Mouse (Mus musculus) thymus, adult 2 months (tissue): ENCODE measurements around the gene Tyw5. TPM values are rescaled to one million over a fixed set of nuclear protein-coding genes. Genes with fewer than 3 reads are reported as not detected.

Experiments
- DNase-seq: peaks from one replicate; pipeline ENCODE4 v3.0.0; 2021
- H3K27ac ChIP-seq: fragments of 200-500 bp; 2 replicates; pipeline ENCODE4 v1.5.1; 2012; ENCODE audit warnings: low read length, control low read depth; ENCODE audit not compliant: control insufficient read depth, insufficient read depth
- H3K27me3 ChIP-seq: fragments of 200-500 bp; 2 replicates; pipeline ENCODE4 v1.6.1; 2012; ENCODE audit warnings: mild to moderate bottlenecking, low read length, moderate library complexity, mixed read lengths; ENCODE audit not compliant: control insufficient read depth, insufficient read depth
- H3K36me3 ChIP-seq: fragments of 200-500 bp; 2 replicates; pipeline ENCODE4 v1.6.1; 2012; ENCODE audit warnings: mild to moderate bottlenecking, low read length, moderate library complexity; ENCODE audit not compliant: control insufficient read depth, insufficient read depth
- H3K4me1 ChIP-seq: fragments of 200-500 bp; replicated peaks from 2 replicates; pipeline ENCODE4 v1.6.1; 2012; ENCODE audit warnings: low read length; ENCODE audit not compliant: control insufficient read depth, insufficient read depth
- H3K4me3 ChIP-seq: fragments of 200-500 bp; 2 replicates; pipeline ENCODE4 v1.5.1; 2012; ENCODE audit warnings: mild to moderate bottlenecking, low read length, control low read depth, moderate library complexity; ENCODE audit not compliant: control insufficient read depth, insufficient read depth
- CTCF ChIP-seq: fragments of 200-500 bp; IDR thresholded peaks from 2 replicates; pipeline ENCODE4 v1.5.1; 2012; ENCODE audit warnings: mild to moderate bottlenecking, control low read depth, low read length, moderate library complexity, borderline replicate concordance; ENCODE audit not compliant: control insufficient read depth, poor library complexity, insufficient read depth; ENCODE audit errors: extremely low read depth
- POLR2A ChIP-seq: fragments of 200-500 bp; IDR thresholded peaks from 2 replicates; pipeline ENCODE4 v1.6.1; 2012; ENCODE audit warnings: mild to moderate bottlenecking, low read length, control low read depth, moderate library complexity; ENCODE audit not compliant: control insufficient read depth, poor library complexity, insufficient read depth; ENCODE audit errors: extremely low read depth
- WGBS: fragments of 180-500 bp; shearing (Covaris S2); methylation state at CpG from one replicate; pipeline ENCODE4 v1.1.7; 2018; 5-methylcytosine and 5-hydroxymethylcytosine counted together
- polyA plus RNA-seq: library from polyadenylated mRNA; depleted of rRNA; stranded (reverse); fragments of >200 nt; gene quantifications from 2 replicates; pipeline ENCODE4 v1.2.3, GENCODE M21; 2012

Gene Tyw5
- polyA plus RNA-seq, 1 experiment: 8.5 TPM

GRCm38 (mm10) chr1:57433141-57433540 is 26.2 kb upstream of the Tyw5 start:
- Histone ChIP-seq H3K27me3 (no peaks in the 10 kb centered on the region), H3K4me1 (peaks cover 2% of the 10 kb centered on the region; the same call in 1 of the 2 replicates), H3K27ac (no peak overlapping the region), H3K4me3 (no peak overlapping the region), H3K36me3 (no peaks in the 10 kb centered on the region)
- TF ChIP-seq CTCF (no peak), POLR2A (no peak)
- WGBS: 94% methylated on average over 7 of the region's 7 CpGs
- no peak for DNase-seq

DNA sequence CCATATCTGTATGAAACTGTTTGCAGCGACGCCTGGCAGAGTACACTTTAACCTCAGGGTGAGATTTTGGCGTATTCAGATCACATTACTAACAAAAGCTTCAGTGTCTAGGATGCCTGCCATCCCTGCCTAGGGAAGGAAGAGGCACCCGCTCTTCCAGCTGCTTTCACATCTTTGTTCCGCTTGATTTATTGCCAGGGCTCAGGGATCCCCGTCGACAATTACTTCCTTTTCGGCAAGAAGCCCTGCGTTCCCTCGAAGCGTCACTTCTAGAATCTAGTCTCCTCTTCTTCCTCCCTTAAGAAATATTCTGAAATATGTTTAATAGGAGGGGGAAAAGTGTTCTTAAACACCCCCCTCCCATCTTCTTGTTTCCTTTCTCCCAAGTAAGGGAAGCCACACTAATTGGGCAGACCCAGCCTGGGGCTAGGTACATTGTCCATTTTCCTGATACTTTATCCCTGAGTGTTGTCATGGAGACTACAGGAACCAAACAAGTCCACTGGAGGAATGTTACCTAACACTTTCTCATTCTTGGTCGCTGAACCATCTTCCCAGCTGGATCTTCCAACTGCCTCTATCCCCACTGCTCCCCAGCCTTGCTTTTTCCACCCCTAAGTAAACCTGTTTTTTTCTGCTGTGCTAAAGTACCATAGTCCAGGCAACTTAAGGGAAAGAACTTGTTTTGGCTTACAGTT is 23.0 kb upstream of the Tyw5 start:
- Histone ChIP-seq H3K27me3 (no peaks in the 10 kb centered on the region), H3K4me1 (no peaks in the 10 kb centered on the region), H3K4me3 (no peak overlapping the region), H3K36me3 (no peaks in the 10 kb centered on the region), H3K27ac (no peak overlapping the region)
- TF ChIP-seq POLR2A (no peak), CTCF (no peak)
- no peak for DNase-seq
- 9% methylated on average over 12 of the region's 12 CpGs for WGBS

- no peaks in the 10 kb centered on the region for H3K36me3 ChIP-seq
- no peak overlapping the region for H3K4me3 ChIP-seq
- H3K27ac ChIP-seq: no peak overlapping the region
- DNase-seq: peak; percentile 87
- H3K27me3 ChIP-seq: no peaks in the 10 kb centered on the region
- TF ChIP-seq CTCF: no peak
- TF ChIP-seq POLR2A: no peak
- no peaks in the 10 kb centered on the region for H3K4me1 ChIP-seq
- 56% methylated on average over 16 of the region's 16 CpGs for WGBS
Observed at GRCm38 (mm10) chr1:57428368-57429308, 21.7 kb upstream of the Tyw5 start.

GRCm38 (mm10) chr1:57423696-57424095 is 16.8 kb upstream of the Tyw5 start:
- H3K27me3 ChIP-seq: no peaks in the 10 kb centered on the region
- no peak overlapping the region for H3K4me3 ChIP-seq
- 10% methylated on average over 1 of the region's 1 CpGs for WGBS
- no peaks in the 10 kb centered on the region for H3K4me1 ChIP-seq
- no peak overlapping the region for H3K27ac ChIP-seq
- no peaks in the 10 kb centered on the region for H3K36me3 ChIP-seq
- no peak for TF ChIP-seq POLR2A
- DNase-seq: no peak

- Histone ChIP-seq H3K36me3 (peaks cover 33% of the 10 kb centered on the region), H3K27ac (no peak overlapping the region), H3K4me3 (no peak overlapping the region), H3K4me1 (no peaks in the 10 kb centered on the region), H3K27me3 (no peaks in the 10 kb centered on the region)
- WGBS: 88% methylated on average over 2 of the region's 2 CpGs
- DNase-seq: no peak
- TF ChIP-seq POLR2A (no peak), CTCF (no peak)
Observed at GRCm38 (mm10) chr1:57413397-57413796, 6.5 kb upstream of the Tyw5 start.

- H3K27me3 ChIP-seq: no peaks in the 10 kb centered on the region
- no peak for DNase-seq
- no peak overlapping the region for H3K27ac ChIP-seq
- WGBS: 97% methylated on average over 2 of the region's 2 CpGs
- no peak overlapping the region for H3K4me3 ChIP-seq
- H3K36me3 ChIP-seq: peaks cover 24% of the 10 kb centered on the region
- peaks cover 6% of the 10 kb centered on the region; the same call in 1 of the 2 replicates for H3K4me1 ChIP-seq
- TF ChIP-seq POLR2A (no peak), CTCF (no peak)
Observed at GRCm38 (mm10) chr1:57408994-57409393, 2.1 kb upstream of the Tyw5 start.
